Mouse (Mus musculus): ENCODE data around the gene Cbr3. TPM values are rescaled to one million over a fixed set of nuclear protein-coding genes. Genes with fewer than 3 reads are reported as not detected.
A peak's percentile ranks its signal among the peaks of the same experiment; 100 is the strongest.
"Not testable (repeated sequence)": the region's sequence is repeated elsewhere in the genome, so short reads cannot be mapped to it uniquely, and the experiment has no call there.

Gene Cbr3
- total RNA-seq (2014; fragmentation: Nextera tagmentation): 1.5 TPM in 1 of 2 replicates, not detected in the other
- total RNA-seq (2017): not detected in 2 replicates

DNA sequence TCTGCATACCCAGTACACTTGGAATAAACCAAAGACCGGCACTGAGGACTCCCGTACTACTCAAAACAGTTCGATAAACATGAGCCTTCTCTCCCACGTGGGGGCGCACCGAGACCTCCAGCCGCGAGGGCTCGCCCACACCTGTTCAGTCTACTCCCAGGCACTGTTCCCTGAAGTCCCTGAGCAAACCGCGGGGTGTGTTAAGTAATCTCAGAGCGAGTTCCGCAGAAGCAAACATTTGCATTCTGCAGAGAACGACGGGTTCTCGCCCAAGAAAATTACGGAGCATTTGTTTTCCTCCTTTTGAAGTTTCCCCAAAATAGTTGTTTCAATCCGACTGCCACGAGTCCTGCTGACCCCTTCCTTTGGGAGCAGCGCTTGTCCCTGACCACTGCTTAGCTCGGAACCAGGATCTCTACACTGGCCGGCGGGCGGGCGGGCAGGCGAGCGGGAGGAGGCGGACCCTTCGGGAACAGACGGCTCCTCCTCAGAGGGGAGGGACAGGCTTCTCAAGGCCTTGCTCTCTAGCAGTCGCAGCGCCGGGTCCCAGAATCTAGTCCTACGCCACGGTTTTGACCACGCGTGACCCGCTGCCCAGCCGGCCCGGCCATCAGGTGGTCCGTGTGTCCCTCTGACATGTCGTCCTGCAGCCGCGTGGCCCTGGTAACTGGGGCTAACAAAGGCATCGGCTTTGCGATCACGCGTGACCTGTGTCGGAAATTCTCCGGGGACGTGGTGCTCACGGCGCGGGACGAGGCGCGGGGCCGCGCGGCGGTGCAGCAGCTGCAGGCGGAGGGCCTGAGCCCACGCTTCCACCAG lies at the start of gene Cbr3:
Gene Cbr3 (plus strand): TSS at position 527 of the 819 bp plus-strand sequence.
- ATAC-seq (replicated peaks; ENCODE audit: low FRiP score, low TSS enrichment, poor library complexity, severe bottlenecking): peak; percentile 53

DNA sequence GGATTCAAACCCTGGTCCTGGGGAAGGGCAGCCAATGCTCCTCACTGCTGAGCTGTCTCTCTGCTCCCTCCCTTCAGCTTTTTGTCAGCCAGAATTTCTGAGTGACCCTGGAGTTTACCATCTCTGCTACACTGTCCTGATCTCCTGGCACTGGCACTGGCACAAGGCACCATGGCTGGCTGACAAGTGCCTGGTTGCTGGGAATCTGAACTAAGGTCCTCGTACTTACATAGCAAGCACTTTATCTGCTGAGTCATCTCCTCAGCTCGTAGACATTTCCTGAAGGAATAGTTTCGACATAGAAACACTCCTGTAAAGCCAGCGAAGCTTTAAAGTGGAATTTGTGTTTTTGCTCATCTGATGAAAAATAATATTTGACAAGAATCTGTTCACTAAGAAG lies 39.0 kb upstream of the Cbr3 start:
- ATAC-seq (replicated peaks; ENCODE audit: low FRiP score, low TSS enrichment, poor library complexity, severe bottlenecking): no peak

DNA sequence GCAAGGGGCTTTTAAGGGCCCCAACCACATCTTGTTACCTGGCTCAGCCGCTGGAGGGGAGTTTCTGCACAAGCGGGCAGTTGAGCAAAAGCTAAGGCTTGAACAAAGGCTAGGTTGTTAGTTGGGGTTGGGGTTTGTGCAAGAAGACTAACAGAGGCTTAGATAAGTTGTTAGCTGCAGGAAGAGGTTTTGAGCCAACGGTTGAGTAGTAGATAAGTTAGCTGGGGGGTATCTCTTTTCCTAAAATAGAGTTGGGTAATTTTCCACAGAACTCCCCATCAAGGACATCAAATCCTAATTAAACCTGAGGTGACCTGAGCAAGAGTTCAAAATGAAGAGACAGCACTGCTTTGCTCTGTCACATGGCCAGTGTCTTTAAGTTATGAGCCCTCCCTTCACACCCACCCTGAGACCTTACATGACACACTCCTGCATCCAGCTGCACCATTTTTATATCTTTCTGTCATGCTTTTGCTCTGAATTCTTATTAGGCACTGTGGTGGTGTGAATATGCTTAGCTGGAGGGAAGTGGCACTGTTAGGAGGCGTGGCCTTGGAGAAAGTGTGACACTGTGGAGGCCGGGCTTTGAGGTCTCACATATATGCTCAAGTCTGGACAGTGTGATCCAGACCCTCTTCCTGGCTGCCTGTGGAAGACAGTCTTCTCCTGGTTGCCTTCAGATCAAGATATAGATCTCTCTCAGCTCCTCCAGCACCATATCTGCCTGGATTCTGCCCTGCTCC lies 34.4 kb upstream of the Cbr3 start:
- peak; percentile 67 for ATAC-seq (replicated peaks; ENCODE audit: low FRiP score, low TSS enrichment, poor library complexity, severe bottlenecking)

DNA sequence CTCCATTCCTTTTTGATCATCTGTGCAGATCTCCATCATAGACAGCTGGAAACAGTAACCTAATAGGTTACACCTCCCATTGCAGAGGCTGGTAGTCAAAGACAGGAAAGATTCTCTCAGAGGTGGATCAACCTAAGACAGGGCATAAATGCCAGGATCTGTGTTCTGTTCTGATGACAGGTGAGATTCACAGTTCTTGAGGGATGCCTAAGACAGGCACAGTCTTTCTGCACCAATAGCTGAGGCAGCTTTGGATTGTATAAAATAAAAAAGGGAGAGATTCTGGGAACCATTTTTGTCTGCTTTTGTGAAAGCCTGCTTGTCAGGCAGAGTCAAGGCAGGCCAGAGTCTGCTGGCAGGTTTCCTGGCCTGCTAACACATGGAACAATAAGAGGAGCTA lies 15.0 kb upstream of the Cbr3 start:
- no peak for ATAC-seq (replicated peaks; ENCODE audit: low FRiP score, low TSS enrichment, poor library complexity, severe bottlenecking)

DNA sequence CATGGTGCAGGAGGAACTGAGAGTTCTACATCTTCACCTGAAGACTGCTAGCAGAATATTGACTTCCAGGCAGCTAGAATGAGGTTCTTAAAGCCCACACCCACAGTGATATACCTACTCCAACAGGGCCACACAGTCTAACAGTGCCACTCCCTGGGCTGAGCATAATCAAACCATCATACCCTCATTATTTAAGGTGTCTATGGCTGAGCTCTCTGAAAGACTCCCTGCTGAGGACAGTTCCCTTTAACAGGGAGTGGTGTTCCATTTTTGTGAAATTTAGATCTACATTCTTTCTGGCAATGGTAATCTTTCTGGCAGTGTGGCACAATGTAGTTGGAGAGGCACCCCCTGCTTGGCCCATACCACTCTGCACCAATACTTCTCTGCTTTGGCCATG lies 13.5 kb upstream of the Cbr3 start:
- ATAC-seq (replicated peaks; ENCODE audit: low FRiP score, low TSS enrichment, poor library complexity, severe bottlenecking): no peak

DNA sequence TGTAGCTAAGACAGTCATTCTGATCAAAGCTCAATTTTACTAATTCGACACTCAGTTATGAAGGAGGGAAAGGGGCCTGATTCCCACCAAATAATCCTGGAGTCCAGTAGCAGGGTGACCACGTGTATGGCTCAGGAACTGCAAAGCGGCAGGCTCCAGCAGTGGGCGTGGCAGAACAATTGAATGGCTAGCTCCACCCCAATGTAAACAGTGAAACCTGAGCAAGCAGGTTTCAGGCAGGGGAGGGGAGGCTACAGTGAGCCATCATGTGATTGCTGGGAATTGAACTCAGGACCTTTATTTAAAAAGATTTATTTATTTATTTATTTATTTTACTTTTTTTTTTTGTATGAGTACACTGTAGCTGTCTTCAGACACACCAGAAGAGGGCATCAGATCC lies 12.5 kb upstream of the Cbr3 start:
- ATAC-seq (replicated peaks; ENCODE audit: low FRiP score, low TSS enrichment, poor library complexity, severe bottlenecking): not testable (repeated sequence)

DNA sequence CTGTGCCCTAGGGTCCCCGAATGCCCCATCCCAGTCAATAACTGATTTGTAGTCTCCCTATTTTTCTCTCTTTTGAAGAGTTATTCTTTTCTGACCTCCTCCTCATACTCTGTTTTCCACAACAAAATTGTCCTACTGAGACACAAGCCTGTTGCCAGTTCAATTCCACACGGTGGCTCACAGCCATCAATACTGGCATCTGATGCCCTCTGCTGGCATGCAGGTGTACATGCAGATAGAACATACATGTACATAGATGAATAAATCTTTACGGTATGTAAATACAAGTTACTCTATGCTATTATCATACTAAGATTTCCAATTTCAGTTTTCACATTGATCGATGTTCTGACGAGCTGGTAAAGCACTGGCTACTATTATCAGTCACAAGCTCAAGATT lies 12.0 kb upstream of the Cbr3 start:
- ATAC-seq (replicated peaks; ENCODE audit: low FRiP score, low TSS enrichment, poor library complexity, severe bottlenecking): peak; percentile 59; the same call in 1 of the 2 replicates

DNA sequence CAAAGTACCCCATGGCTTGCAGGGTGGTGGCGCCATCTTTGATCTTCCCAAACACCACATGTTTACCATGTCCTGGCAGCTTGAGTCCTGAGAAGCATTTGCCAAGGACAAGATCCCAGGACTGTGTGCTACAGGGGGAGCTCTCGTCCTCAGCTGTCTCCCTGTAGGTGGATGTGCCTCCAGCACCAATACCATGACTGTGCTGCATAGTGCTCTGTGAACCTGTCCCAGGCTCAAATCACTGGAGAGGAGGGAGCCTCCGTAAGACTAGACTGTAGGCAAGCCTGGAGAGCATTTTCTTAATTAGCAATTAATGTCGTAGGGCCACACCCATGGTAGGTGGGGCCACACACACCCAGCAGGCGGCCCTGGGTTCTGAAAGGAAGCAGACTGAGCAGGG lies 6.6 kb upstream of the Cbr3 start:
- ATAC-seq (replicated peaks; ENCODE audit: low FRiP score, low TSS enrichment, poor library complexity, severe bottlenecking): no peak

DNA sequence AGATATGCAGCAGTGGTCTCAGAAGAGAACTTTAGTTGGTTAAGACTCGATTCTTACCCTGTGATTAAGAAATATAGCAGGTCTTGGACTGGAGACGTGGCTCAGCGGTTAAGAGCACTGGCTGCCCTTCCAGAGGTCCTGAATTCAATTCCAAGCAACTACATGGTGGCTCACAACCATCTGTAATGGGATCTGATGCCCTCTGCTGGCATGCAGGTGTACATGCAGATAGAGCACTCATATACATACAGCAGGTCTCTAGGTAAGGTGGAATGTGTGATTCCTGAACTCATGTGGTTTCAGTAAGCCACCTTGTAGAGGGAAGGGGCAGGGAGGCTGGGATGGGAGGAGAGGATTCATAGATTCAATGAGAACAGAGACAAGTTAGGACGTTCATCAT lies 4.8 kb upstream of the Cbr3 start:
- no peak for ATAC-seq (replicated peaks; ENCODE audit: low FRiP score, low TSS enrichment, poor library complexity, severe bottlenecking)

DNA sequence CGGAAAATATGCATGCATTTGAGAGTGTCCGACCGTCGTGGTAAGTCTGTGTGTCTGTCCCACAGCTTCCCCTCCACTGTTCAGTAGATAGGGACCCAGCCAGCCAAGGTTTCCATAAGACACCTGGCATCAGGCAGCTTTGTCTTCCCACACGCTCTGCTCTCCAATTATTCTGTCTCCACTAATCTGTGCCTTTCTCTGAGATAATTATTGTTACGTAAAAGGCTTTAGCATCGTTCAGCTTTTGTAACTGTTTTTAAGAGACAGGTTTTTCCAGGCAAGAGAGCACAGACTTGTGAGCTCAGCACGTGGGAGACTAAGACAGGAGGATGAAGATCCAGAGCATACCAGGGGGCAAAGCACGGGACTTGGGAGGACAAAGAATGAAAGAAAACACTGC lies 3.9 kb upstream of the Cbr3 start:
- no peak for ATAC-seq (replicated peaks; ENCODE audit: low FRiP score, low TSS enrichment, poor library complexity, severe bottlenecking)

DNA sequence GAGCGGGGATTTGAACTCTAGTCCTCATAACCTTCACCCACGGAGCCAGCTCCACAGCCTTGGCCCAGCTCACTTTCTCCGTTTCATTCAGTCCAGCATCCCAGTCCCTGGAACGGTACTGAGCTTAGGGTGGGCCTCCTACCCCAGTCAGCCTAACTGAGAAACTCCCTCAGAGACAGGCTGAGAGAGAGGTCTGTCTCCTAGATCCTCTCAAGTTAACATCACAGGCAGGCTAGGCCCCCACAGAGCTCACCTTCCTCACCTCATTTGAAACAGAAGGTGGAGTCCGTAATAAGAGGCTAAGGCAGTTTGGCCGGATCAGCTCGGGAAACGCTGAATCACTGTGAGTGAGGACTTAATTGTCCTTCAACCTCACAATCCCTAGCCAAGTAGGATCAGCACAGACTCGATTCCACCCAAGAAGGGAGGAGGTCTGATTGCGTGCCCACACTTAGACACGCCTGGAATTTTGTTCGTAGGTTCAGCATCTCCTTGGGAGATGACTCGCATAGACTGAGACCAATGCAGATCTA lies 793 bp upstream of the Cbr3 start:
- ATAC-seq (replicated peaks; ENCODE audit: low FRiP score, low TSS enrichment, poor library complexity, severe bottlenecking): no peak; the same call in 1 of the 2 replicates

DNA sequence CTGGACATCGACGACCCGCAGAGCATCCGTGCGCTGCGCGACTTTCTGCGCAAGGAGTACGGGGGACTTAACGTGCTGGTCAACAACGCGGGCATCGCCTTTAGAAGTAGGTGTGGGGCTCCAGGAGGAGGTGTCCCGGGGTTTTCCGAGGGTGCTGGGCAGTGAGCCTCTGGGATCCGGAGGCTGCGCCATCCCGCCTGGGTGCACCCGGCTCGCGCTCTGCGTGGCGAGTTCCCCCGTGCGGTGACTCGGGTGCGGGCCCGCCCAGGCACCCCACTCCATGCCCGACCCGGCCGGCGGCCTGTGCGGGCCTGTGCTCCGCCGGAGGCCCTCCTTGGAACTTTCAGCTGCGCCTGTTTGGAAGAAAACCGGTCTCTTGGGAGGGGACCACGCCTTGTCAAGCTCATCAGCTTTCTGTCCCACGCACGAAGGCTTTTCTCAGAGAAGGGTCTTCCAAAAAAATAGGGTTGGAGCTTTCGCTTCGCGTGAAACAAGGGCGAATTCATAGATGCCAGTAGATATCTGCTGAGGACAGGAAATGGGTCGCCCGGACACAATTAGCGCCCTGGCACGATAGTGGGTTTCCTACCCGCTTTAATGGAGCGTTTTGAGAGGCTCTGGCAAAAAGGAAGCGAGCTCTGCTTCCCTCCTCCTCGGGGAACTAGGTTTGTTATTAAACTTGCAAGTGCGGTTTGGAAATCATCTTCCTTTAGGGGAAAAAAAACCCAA lies 657 bp downstream of the Cbr3 start:
- ATAC-seq (replicated peaks; ENCODE audit: low FRiP score, low TSS enrichment, poor library complexity, severe bottlenecking): no peak

DNA sequence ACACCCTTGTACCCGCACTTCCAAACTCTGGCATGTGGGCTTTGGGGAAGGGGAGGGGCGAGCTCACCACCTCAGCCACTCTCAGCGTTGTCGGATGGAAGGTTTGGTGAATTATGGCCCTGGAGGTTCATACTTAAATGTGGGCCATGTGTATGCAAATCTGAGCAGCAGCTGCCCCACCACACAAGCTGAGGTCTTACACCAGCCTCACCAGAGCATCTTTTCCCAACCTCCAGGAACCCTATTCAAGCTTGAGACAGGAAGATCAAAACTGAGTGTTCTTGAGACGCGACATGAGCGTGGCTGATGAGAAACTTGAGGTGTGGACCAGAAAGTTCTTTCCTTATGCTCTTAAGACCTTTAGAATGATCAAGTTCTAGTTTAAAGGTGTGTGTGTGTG lies 1.4 kb downstream of the Cbr3 start:
- no peak for ATAC-seq (replicated peaks; ENCODE audit: low FRiP score, low TSS enrichment, poor library complexity, severe bottlenecking)

DNA sequence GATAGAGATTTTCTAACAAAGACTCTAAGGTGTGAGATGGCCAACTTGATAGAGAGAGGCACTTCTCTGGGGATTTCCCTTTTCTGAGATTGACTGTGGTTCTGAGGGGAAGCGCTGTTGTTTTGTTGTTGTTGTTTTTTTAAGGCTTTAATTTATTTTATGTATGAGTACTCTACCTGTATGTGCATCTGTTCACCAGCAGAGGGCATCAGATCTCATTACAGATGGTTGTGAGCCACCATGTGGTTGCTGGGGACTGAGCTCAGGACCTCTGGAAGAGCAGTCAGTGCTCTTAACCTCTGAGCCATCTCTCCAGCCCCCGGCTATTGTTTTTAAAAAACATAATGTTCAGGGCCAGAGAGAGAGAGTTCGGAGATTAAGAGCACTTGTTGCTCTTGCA lies 2.8 kb downstream of the Cbr3 start:
- ATAC-seq (replicated peaks; ENCODE audit: low FRiP score, low TSS enrichment, poor library complexity, severe bottlenecking): not testable (repeated sequence)

DNA sequence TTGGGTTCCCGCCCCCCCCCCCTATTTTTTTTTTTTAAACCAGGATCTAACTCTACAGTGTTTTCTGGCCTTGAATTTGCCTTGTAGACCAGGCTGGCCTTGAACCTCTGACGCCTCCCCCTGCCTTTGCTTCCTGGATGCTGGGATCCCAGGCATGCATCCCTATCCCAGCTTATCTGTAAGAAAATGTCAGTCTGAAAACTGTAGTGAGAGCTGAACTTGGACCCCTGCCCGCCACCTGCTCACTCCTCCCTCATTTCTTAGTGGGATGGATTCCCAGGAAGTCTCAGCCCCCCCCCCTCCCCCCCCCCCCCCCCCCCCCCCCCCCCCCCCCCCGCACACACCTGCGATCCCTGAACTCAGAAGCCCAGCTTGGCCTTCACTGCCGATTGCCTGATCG lies 3.4 kb downstream of the Cbr3 start:
- no peak for ATAC-seq (replicated peaks; ENCODE audit: low FRiP score, low TSS enrichment, poor library complexity, severe bottlenecking)

DNA sequence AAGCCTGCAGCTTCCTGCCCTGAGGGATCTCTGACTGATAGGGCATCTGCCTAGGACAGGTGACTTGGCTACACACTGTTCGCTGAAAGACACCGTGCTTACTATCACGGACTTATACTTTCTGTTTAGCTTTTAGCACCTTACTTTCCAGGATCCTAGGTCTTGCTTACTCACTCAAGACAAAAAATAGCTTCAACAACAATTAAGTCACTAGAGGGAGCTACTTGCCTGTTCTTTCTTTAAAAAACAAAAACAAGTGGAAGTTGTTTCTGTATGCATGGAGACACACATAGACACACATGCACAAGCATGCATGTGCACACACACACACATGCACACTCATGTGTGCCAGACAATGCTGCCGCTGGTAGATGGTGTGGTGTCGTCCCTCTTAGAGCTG lies 3.9 kb downstream of the Cbr3 start:
- ATAC-seq (replicated peaks; ENCODE audit: low FRiP score, low TSS enrichment, poor library complexity, severe bottlenecking): peak; percentile 24

DNA sequence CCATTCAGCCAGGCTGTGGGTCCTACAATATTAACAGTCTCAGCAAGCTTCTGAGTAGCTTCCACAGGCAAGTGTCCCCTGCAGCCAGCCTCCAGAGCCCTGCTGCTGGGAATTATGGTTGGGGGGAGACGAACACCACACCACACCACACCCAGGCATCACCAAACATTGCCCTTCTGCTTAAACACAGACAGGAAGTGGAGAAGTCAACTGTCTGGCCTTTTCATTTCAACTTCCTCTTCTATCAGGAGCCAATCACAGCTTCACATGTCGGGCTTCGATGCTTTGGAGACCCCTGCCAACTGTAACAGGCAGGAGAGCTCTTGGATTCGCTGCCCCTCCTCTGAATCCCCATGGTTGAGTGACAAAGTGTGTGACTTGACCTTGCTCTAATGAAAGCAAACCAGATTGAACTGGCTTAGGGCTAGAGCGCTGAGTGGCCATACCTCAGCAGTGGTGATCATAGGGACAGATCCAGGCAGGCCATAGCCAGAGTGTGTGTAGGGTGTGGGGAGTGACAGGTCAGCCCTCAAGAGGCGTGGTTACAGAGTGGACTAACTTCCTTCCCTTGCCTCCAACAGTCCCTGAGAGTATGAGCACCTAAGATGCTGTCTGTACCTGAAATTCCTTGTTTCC lies 8.3 kb downstream of the Cbr3 start:
- ATAC-seq (replicated peaks; ENCODE audit: low FRiP score, low TSS enrichment, poor library complexity, severe bottlenecking): no peak

DNA sequence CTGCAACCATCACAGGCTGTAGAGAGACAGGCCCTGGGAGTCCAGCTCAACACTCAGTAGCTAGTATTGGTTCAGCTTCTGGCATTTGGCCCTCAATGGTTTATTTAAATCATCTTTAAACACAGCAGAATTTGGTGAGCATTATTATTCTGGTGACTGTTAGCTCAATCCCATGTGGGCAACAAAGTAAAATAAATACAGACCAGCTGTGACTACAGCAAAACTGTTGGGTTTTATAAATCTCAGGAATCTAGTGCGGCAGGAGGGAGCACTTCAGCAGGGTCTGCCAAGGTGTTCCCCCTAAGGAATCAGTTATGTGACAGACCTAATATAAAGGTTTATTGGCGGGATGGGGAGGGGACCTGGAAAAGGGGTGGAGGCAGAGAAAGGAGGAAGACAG lies 9.7 kb downstream of the Cbr3 start:
- no peak for ATAC-seq (replicated peaks; ENCODE audit: low FRiP score, low TSS enrichment, poor library complexity, severe bottlenecking)

DNA sequence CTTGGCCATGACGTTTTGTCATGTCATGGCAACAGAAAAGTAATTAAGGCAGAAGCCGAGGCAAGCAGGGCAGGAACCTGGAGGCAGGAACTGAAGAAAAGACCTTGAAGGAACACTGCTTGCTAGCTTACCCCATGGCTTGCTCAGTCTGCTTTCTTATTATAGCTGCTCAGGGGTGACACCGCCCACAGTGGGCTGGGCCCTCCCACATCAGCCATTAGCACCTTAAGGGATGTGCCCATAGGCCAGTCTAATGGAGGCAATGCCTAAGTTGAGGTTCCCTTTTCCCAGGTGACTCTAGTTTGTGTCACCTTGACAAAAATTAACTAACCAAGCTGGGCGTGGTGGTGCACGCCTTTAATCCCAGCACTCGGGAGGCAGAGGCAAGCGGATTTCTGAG lies 24.1 kb downstream of the Cbr3 start:
- peak; percentile 5; the same call in 1 of the 2 replicates for ATAC-seq (replicated peaks; ENCODE audit: low FRiP score, low TSS enrichment, poor library complexity, severe bottlenecking)
